Mouse (Mus musculus) testis, adult 2 months (tissue): ENCODE measurements at regions not wholly inside any gene's neighbourhood (a gene's known extent, or its start where the extent isn't known, plus 50 kb on each side); places are given as distances from the start of the nearest gene placed in this dataset.

Experiments
- H3K27ac ChIP-seq: fragments of 200-500 bp; 2 replicates; pipeline ENCODE4 v1.5.1; 2012; ENCODE audit warnings: low read depth, low read length; ENCODE audit not compliant: control insufficient read depth, insufficient read depth
- H3K27me3 ChIP-seq: fragments of 200-500 bp; 2 replicates; pipeline ENCODE4 v1.6.1; 2012; ENCODE audit warnings: mild to moderate bottlenecking, low read length, moderate library complexity; ENCODE audit not compliant: control insufficient read depth, insufficient read depth
- H3K36me3 ChIP-seq: fragments of 200-500 bp; 2 replicates; pipeline ENCODE4 v1.6.1; 2012; ENCODE audit warnings: mild to moderate bottlenecking, low read length; ENCODE audit not compliant: control insufficient read depth, insufficient read depth
- H3K4me1 ChIP-seq: fragments of 200-500 bp; 2 replicates; pipeline ENCODE4 v1.6.1; 2012; ENCODE audit warnings: low read length; ENCODE audit not compliant: control insufficient read depth, insufficient read depth
- H3K4me3 ChIP-seq: fragments of 200-500 bp; 2 replicates; pipeline ENCODE4 v1.5.1; 2012; ENCODE audit warnings: low read depth, mild to moderate bottlenecking, low read length, moderate library complexity, mixed read lengths; ENCODE audit not compliant: control insufficient read depth
- CTCF ChIP-seq: fragments of 200-500 bp; IDR thresholded peaks from 2 replicates; pipeline ENCODE4 v1.5.1; 2012; ENCODE audit warnings: low read depth, mild to moderate bottlenecking, inconsistent platforms, low read length, moderate library complexity; ENCODE audit not compliant: control insufficient read depth, insufficient read depth, insufficient replicate concordance
- POLR2A ChIP-seq: fragments of 200-500 bp; IDR thresholded peaks from 2 replicates; pipeline ENCODE4 v1.6.1; 2012; ENCODE audit warnings: low read depth, mild to moderate bottlenecking, inconsistent platforms, low read length, moderate library complexity; ENCODE audit not compliant: control insufficient read depth

GRCm38 (mm10) chr13:58478438-58478837 lies 75.3 kb upstream of the Hnrnpk start:
- Histone ChIP-seq H3K27me3 (no peaks in the 10 kb centered on the region), H3K4me1 (no peaks in the 10 kb centered on the region), H3K27ac (no peak overlapping the region), H3K4me3 (no peak overlapping the region), H3K36me3 (no peaks in the 10 kb centered on the region)
- TF ChIP-seq CTCF = no peak
- no peak for TF ChIP-seq POLR2A

- Histone ChIP-seq H3K4me3 (no peak overlapping the region), H3K4me1 (no peaks in the 10 kb centered on the region), H3K36me3 (no peaks in the 10 kb centered on the region), H3K27ac (no peak overlapping the region), H3K27me3 (no peaks in the 10 kb centered on the region)
- TF ChIP-seq POLR2A (no peak), CTCF (no peak)
These were observed 74.1 kb upstream of the Hnrnpk start for GRCm38 (mm10) chr13:58477253-58477652.

- TF ChIP-seq CTCF = no peak
- no peak overlapping the region for H3K27ac ChIP-seq
- no peaks in the 10 kb centered on the region for H3K36me3 ChIP-seq
- no peaks in the 10 kb centered on the region for H3K27me3 ChIP-seq
- peaks cover 4% of the 10 kb centered on the region; the same call in 1 of the 2 replicates for H3K4me1 ChIP-seq
- no peak overlapping the region for H3K4me3 ChIP-seq
These were observed 73.1 kb upstream of the Hnrnpk start for GRCm38 (mm10) chr13:58476033-58476830.

GRCm38 (mm10) chr13:58475495-58475894 lies 72.4 kb upstream of the Hnrnpk start:
- Histone ChIP-seq H3K36me3 (no peaks in the 10 kb centered on the region), H3K4me3 (no peak overlapping the region), H3K27me3 (no peaks in the 10 kb centered on the region), H3K4me1 (peaks cover 4% of the 10 kb centered on the region; the same call in 1 of the 2 replicates), H3K27ac (no peak overlapping the region)
- no peak for TF ChIP-seq POLR2A

- Histone ChIP-seq H3K4me3 (no peak overlapping the region), H3K4me1 (peaks cover 8% of the 10 kb centered on the region; the same call in 1 of the 2 replicates), H3K27ac (no peak overlapping the region), H3K36me3 (no peaks in the 10 kb centered on the region), H3K27me3 (no peaks in the 10 kb centered on the region)
- TF ChIP-seq CTCF = no peak
These were observed 69.3 kb upstream of the Hnrnpk start for GRCm38 (mm10) chr13:58472455-58472854.

- Histone ChIP-seq H3K36me3 (no peaks in the 10 kb centered on the region), H3K27me3 (no peaks in the 10 kb centered on the region), H3K4me1 (peaks cover 8% of the 10 kb centered on the region; the same call in 1 of the 2 replicates), H3K4me3 (no peak overlapping the region; the same call in 1 of the 2 replicates), H3K27ac (no peak overlapping the region)
- TF ChIP-seq POLR2A = no peak
- no peak for TF ChIP-seq CTCF
These were observed 68.6 kb upstream of the Hnrnpk start for GRCm38 (mm10) chr13:58471704-58472103.

GRCm38 (mm10) chr13:58469731-58470130 lies 66.6 kb upstream of the Hnrnpk start:
- H3K27ac ChIP-seq = no peak overlapping the region
- no peak for TF ChIP-seq CTCF
- no peak for TF ChIP-seq POLR2A
- H3K36me3 ChIP-seq = no peaks in the 10 kb centered on the region
- H3K4me3 ChIP-seq = no peak overlapping the region
- H3K4me1 ChIP-seq = peaks cover 8% of the 10 kb centered on the region; the same call in 1 of the 2 replicates
- H3K27me3 ChIP-seq = no peaks in the 10 kb centered on the region

GRCm38 (mm10) chr13:58467097-58467642 lies 64.0 kb upstream of the Hnrnpk start:
- H3K4me3 ChIP-seq = no peak overlapping the region
- TF ChIP-seq POLR2A (no peak), CTCF (no peak)
- H3K4me1 ChIP-seq = peaks cover 8% of the 10 kb centered on the region; the same call in 1 of the 2 replicates
- no peak overlapping the region for H3K27ac ChIP-seq
- no peaks in the 10 kb centered on the region for H3K36me3 ChIP-seq
- no peaks in the 10 kb centered on the region for H3K27me3 ChIP-seq
